Mouse (Mus musculus): ENCODE results near the gene Rassf3. TPM values are rescaled to one million over a fixed set of nuclear protein-coding genes. Genes with fewer than 3 reads are reported as not detected.

Rassf3 gene
- polyA plus RNA-seq, 1 experiment from 2014 or later: 13.4 TPM

GRCm38 (mm10) chr10:121432041-121432634, 44.0 kb downstream of the Rassf3 start:
- Histone ChIP-seq H3K27me3 (no peaks in the 10 kb centered on the region), H3K4me2 (replicated peaks) (no peak overlapping the region), H3K36me3 (no peaks in the 10 kb centered on the region), H3K9me3 (replicated peaks) (no peaks in the 10 kb centered on the region), H3K4me3 (no peak overlapping the region), H3K4me1 (peaks cover 37% of the 10 kb centered on the region), H3K27ac (0 out of 2 replicates have a peak overlapping the region, but pooled peaks have one; percentile 13), H3K9ac (no peak overlapping the region)
- 60% methylated on average over 12 of the region's 12 CpGs for WGBS
- no peak for ATAC-seq (ENCODE audit: low FRiP score)

- Histone ChIP-seq H3K4me2 (replicated peaks) (no peak overlapping the region), H3K9me3 (replicated peaks) (no peaks in the 10 kb centered on the region), H3K4me1 (peaks cover 32% of the 10 kb centered on the region), H3K27ac (no peak overlapping the region), H3K27me3 (no peaks in the 10 kb centered on the region), H3K4me3 (no peak overlapping the region), H3K36me3 (no peaks in the 10 kb centered on the region), H3K9ac (no peak overlapping the region)
- 78% methylated on average over 15 of the region's 15 CpGs for WGBS
- no peak for ATAC-seq (ENCODE audit: low FRiP score)
Measured at GRCm38 (mm10) chr10:121430764-121431540, 45.2 kb downstream of the Rassf3 start.

- H3K27ac ChIP-seq: peak overlapping the region; percentile 68
- H3K4me2 ChIP-seq (replicated peaks): peak overlapping the region; percentile 35
- no peak for ATAC-seq (ENCODE audit: low FRiP score)
- peaks cover 28% of the 10 kb centered on the region for H3K4me1 ChIP-seq
- no peak overlapping the region for H3K4me3 ChIP-seq
- no peaks in the 10 kb centered on the region for H3K27me3 ChIP-seq
- H3K36me3 ChIP-seq: no peaks in the 10 kb centered on the region
- 34% methylated on average over 14 of the region's 14 CpGs for WGBS
- H3K9me3 ChIP-seq (replicated peaks): no peaks in the 10 kb centered on the region
- peak overlapping the region; percentile 43; the same call in 1 of the 2 replicates for H3K9ac ChIP-seq
Measured at GRCm38 (mm10) chr10:121429981-121430682, 46.0 kb downstream of the Rassf3 start.

GRCm38 (mm10) chr10:121429581-121429980, 46.6 kb downstream of the Rassf3 start:
- 61% methylated on average over 8 of the region's 8 CpGs for WGBS
- H3K36me3 ChIP-seq: no peaks in the 10 kb centered on the region
- no peaks in the 10 kb centered on the region for H3K9me3 ChIP-seq (replicated peaks)
- H3K27me3 ChIP-seq: no peaks in the 10 kb centered on the region
- H3K27ac ChIP-seq: peak overlapping the region; percentile 68
- no peak for ATAC-seq (ENCODE audit: low FRiP score)
- no peak overlapping the region for H3K4me3 ChIP-seq
- peak overlapping the region; percentile 43; the same call in 1 of the 2 replicates for H3K9ac ChIP-seq
- peak overlapping the region; percentile 35 for H3K4me2 ChIP-seq (replicated peaks)
- peaks cover 28% of the 10 kb centered on the region for H3K4me1 ChIP-seq

- no peak overlapping the region for H3K4me3 ChIP-seq
- no peak for ATAC-seq (ENCODE audit: low FRiP score)
- no peak overlapping the region for H3K4me2 ChIP-seq (replicated peaks)
- 44% methylated on average over 2 of the region's 2 CpGs for WGBS
- no peaks in the 10 kb centered on the region for H3K27me3 ChIP-seq
- peaks cover 32% of the 10 kb centered on the region for H3K4me1 ChIP-seq
- no peak overlapping the region for H3K9ac ChIP-seq
- H3K9me3 ChIP-seq (replicated peaks): no peaks in the 10 kb centered on the region
- H3K36me3 ChIP-seq: no peaks in the 10 kb centered on the region
- no peak overlapping the region for H3K27ac ChIP-seq
Measured at GRCm38 (mm10) chr10:121429089-121429488, 47.1 kb downstream of the Rassf3 start.

GRCm38 (mm10) chr10:121428011-121428711, 48.0 kb downstream of the Rassf3 start:
- no peaks in the 10 kb centered on the region for H3K9me3 ChIP-seq (replicated peaks)
- H3K4me2 ChIP-seq (replicated peaks): no peak overlapping the region
- no peak overlapping the region for H3K9ac ChIP-seq
- H3K4me3 ChIP-seq: no peak overlapping the region
- ATAC-seq (ENCODE audit: low FRiP score): no peak
- H3K4me1 ChIP-seq: peaks cover 41% of the 10 kb centered on the region
- no peaks in the 10 kb centered on the region for H3K27me3 ChIP-seq
- no peaks in the 10 kb centered on the region for H3K36me3 ChIP-seq
- 83% methylated on average over 15 of the region's 15 CpGs for WGBS
- H3K27ac ChIP-seq: no peak overlapping the region

GRCm38 (mm10) chr10:121427136-121427535, 49.0 kb downstream of the Rassf3 start:
- Histone ChIP-seq H3K36me3 (no peaks in the 10 kb centered on the region), H3K9me3 (replicated peaks) (no peaks in the 10 kb centered on the region), H3K4me1 (peaks cover 36% of the 10 kb centered on the region), H3K4me2 (replicated peaks) (no peak overlapping the region), H3K4me3 (no peak overlapping the region), H3K27ac (no peak overlapping the region), H3K27me3 (no peaks in the 10 kb centered on the region), H3K9ac (no peak overlapping the region)
- WGBS: 58% methylated on average over 5 of the region's 5 CpGs
- no peak for ATAC-seq (ENCODE audit: low FRiP score)

GRCm38 (mm10) chr10:121426458-121427070, 49.6 kb downstream of the Rassf3 start:
- no peak overlapping the region for H3K4me3 ChIP-seq
- 40% methylated on average over 5 of the region's 5 CpGs for WGBS
- ATAC-seq (ENCODE audit: low FRiP score): no peak
- no peaks in the 10 kb centered on the region for H3K36me3 ChIP-seq
- no peak overlapping the region for H3K4me2 ChIP-seq (replicated peaks)
- H3K27me3 ChIP-seq: no peaks in the 10 kb centered on the region
- H3K9ac ChIP-seq: no peak overlapping the region
- H3K4me1 ChIP-seq: peaks cover 36% of the 10 kb centered on the region
- H3K9me3 ChIP-seq (replicated peaks): no peaks in the 10 kb centered on the region
- H3K27ac ChIP-seq: no peak overlapping the region

- Histone ChIP-seq H3K4me2 (replicated peaks) (no peak overlapping the region), H3K27me3 (no peaks in the 10 kb centered on the region), H3K27ac (no peak overlapping the region), H3K36me3 (no peaks in the 10 kb centered on the region), H3K4me3 (no peak overlapping the region), H3K4me1 (peaks cover 44% of the 10 kb centered on the region), H3K9me3 (replicated peaks) (no peaks in the 10 kb centered on the region), H3K9ac (no peak overlapping the region)
- 80% methylated on average over 14 of the region's 14 CpGs for WGBS
- no peak for ATAC-seq (ENCODE audit: low FRiP score)
Measured at GRCm38 (mm10) chr10:121425506-121426025, 50.6 kb downstream of the Rassf3 start.

GRCm38 (mm10) chr10:121425079-121425478, 51.1 kb downstream of the Rassf3 start:
- WGBS: 86% methylated on average over 5 of the region's 5 CpGs
- H3K4me3 ChIP-seq: no peak overlapping the region
- H3K4me2 ChIP-seq (replicated peaks): no peak overlapping the region
- no peak overlapping the region for H3K9ac ChIP-seq
- H3K9me3 ChIP-seq (replicated peaks): no peaks in the 10 kb centered on the region
- H3K4me1 ChIP-seq: peaks cover 46% of the 10 kb centered on the region
- no peak for ATAC-seq (ENCODE audit: low FRiP score)
- H3K27me3 ChIP-seq: no peaks in the 10 kb centered on the region
- no peaks in the 10 kb centered on the region for H3K36me3 ChIP-seq
- no peak overlapping the region for H3K27ac ChIP-seq

- Histone ChIP-seq H3K4me3 (no peak overlapping the region), H3K9ac (no peak overlapping the region), H3K27ac (no peak overlapping the region; the same call in 1 of the 2 replicates), H3K4me1 (peaks cover 45% of the 10 kb centered on the region), H3K9me3 (replicated peaks) (no peaks in the 10 kb centered on the region), H3K27me3 (no peaks in the 10 kb centered on the region), H3K4me2 (replicated peaks) (no peak overlapping the region), H3K36me3 (no peaks in the 10 kb centered on the region)
- no peak for ATAC-seq (ENCODE audit: low FRiP score)
- 73% methylated on average over 3 of the region's 3 CpGs for WGBS
Measured at GRCm38 (mm10) chr10:121424455-121424854, 51.7 kb downstream of the Rassf3 start.

Measured in hindbrain, embryonic 12.5 days (tissue).